Mouse (Mus musculus) forebrain, embryonic 13.5 days (tissue): ENCODE measurements at regions not wholly inside any gene's neighbourhood (a gene's known extent, or its start where the extent isn't known, plus 50 kb on each side); places are given as distances from the start of the nearest gene placed in this dataset.
A peak's percentile ranks its signal among the peaks of the same experiment; 100 is the strongest.
"Not testable (repeated sequence)": the region's sequence is repeated elsewhere in the genome, so short reads cannot be mapped to it uniquely, and the experiment has no call there.

Source experiments
- ATAC-seq: fragments of 200-750 bp; cut with Nextera tagmentation; 2 replicates; pipeline ENCODE4 v1.8.0; 2017
- H3K27ac ChIP-seq: fragments of 300-500 bp; sonication (generic); 2 replicates; pipeline ENCODE4 v1.5.1; 2015; ENCODE audit warnings: inconsistent platforms, mild to moderate bottlenecking, moderate library complexity
- H3K27me3 ChIP-seq: fragments of 300-500 bp; sonication (generic); 2 replicates; pipeline ENCODE4 v1.6.1; 2015; ENCODE audit warnings: mild to moderate bottlenecking, inconsistent platforms
- H3K36me3 ChIP-seq: fragments of 300-500 bp; sonication (generic); 2 replicates; pipeline ENCODE4 v1.6.1; 2015; ENCODE audit warnings: mild to moderate bottlenecking, inconsistent platforms; ENCODE audit not compliant: poor library complexity, severe bottlenecking
- H3K4me1 ChIP-seq: fragments of 300-500 bp; sonication (generic); 2 replicates; pipeline ENCODE4 v1.6.1; 2015; ENCODE audit warnings: inconsistent platforms
- H3K4me2 ChIP-seq: fragments of 300-500 bp; sonication (generic); 2 replicates; pipeline ENCODE4 v1.6.1; 2015; ENCODE audit warnings: inconsistent platforms, mild to moderate bottlenecking, moderate library complexity
- H3K4me3 ChIP-seq: fragments of 300-500 bp; sonication (generic); 2 replicates; pipeline ENCODE4 v1.5.1; 2015; ENCODE audit warnings: mild to moderate bottlenecking, inconsistent platforms
- H3K9ac ChIP-seq: fragments of 300-500 bp; sonication (generic); 2 replicates; pipeline ENCODE4 v1.6.1; 2015; ENCODE audit warnings: mild to moderate bottlenecking, inconsistent platforms
- H3K9me3 ChIP-seq: fragments of 300-500 bp; sonication (generic); replicated peaks from 2 replicates; pipeline ENCODE4 v1.6.1; 2016; ENCODE audit warnings: inconsistent platforms
- whole genome bisulfite sequencing: fragments of 180-500 bp; shearing (Covaris S2); methylation state at CpG from one replicate; pipeline ENCODE4 v1.1.7; 2015; 5-methylcytosine and 5-hydroxymethylcytosine counted together

DNA sequence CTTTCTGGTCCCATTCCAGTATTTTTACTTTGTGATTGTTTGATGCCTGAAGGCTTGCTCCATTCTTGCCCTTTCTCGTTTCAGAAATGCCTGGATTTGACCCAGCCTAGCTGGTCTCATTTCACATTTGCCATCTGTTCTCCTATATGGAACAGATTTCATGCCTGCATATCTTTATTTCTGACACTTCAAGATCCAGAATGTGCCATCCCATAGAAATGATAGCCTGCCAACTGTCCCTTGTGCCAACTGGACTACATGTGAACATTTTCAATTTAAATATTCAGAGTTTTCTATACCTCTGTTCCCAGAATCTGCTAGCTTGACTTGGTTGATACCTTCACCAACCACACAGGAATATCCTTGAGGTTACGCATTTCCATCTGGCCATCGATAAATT, 669.0 kb downstream of the Fscb start:
- Histone ChIP-seq H3K9ac (no peak overlapping the region), H3K9me3 (no peaks in the 10 kb centered on the region), H3K4me1 (no peaks in the 10 kb centered on the region), H3K27me3 (no peaks in the 10 kb centered on the region), H3K4me3 (no peak overlapping the region), H3K27ac (no peak overlapping the region), H3K4me2 (no peak overlapping the region), H3K36me3 (no peaks in the 10 kb centered on the region)
- 91% methylated on average over 3 of the region's 3 CpGs for WGBS
- ATAC-seq: peak; percentile 65; the same call in 1 of the 2 replicates

DNA sequence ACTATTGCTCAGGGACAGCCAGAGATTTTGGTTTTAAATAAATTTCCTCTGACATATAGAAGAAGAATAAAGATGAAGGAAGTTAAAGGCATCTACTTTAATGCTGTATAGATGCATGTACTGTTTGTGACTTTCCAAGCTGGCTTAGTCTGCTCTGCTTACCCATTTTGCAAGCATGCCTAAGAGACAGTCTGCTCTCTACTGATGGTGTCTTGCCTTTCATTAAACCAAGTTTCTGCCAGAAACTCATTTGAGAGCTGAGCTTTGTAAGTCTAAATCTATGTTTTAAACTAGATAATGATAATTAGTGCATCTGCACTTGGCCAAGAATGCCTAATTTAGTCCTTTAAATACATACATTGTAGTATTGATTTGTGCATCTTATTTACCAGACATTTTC, 670.5 kb downstream of the Fscb start:
- Histone ChIP-seq H3K4me2 (no peak overlapping the region), H3K27me3 (no peaks in the 10 kb centered on the region), H3K27ac (no peak overlapping the region), H3K4me3 (no peak overlapping the region), H3K9me3 (no peaks in the 10 kb centered on the region), H3K9ac (no peak overlapping the region), H3K36me3 (no peaks in the 10 kb centered on the region), H3K4me1 (no peaks in the 10 kb centered on the region)
- peak; percentile 72; the same call in 1 of the 2 replicates for ATAC-seq

DNA sequence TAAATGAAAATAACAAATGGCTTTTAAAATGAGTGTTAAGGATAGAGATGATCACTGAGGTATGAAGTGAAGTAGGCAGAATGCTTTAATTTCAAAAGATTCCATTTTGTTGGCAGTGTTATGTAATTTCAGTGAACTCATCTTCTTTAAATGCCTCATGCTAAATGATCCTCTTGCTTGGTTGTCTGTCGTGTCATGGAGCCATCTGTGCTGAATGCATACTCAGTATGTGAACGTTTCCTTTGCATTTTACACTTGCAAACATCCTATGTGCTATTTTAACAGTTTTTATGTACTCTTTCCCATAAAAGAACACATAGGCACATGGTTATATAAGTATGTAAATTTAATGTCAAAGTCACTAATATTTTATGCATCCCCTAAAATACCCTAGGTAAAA, 682.8 kb downstream of the Fscb start:
- Histone ChIP-seq H3K4me3 (no peak overlapping the region), H3K27me3 (no peaks in the 10 kb centered on the region), H3K27ac (no peak overlapping the region), H3K4me1 (no peaks in the 10 kb centered on the region), H3K9me3 (no peaks in the 10 kb centered on the region), H3K9ac (no peak overlapping the region), H3K36me3 (no peaks in the 10 kb centered on the region), H3K4me2 (no peak overlapping the region)
- ATAC-seq: peak; percentile 38; the same call in 1 of the 2 replicates
- WGBS: 67% methylated on average over 2 of the region's 2 CpGs

DNA sequence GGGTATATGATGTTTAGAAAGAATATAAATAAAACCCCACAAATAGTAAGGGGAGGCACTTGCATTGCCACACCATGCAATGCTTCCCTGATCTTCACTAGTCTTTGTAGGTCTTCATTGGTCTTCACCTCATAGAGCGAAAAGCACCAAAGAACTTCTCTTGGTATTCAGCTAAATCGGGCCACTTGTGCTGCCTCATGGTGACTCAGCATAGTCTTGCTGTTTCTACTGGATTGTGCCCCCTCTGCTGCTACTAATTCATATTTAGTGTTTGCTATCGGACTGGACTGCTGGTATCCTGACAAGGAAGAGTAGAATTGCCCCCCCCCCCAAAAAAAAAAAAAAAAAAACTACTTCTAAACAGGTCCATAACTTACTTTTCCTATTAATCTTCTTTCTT, 696.6 kb downstream of the Fscb start:
- Histone ChIP-seq H3K4me1 (no peaks in the 10 kb centered on the region), H3K4me3 (no peak overlapping the region), H3K27ac (no peak overlapping the region), H3K4me2 (no peak overlapping the region), H3K36me3 (no peaks in the 10 kb centered on the region), H3K9ac (no peak overlapping the region), H3K27me3 (no peaks in the 10 kb centered on the region), H3K9me3 (no peaks in the 10 kb centered on the region)
- WGBS: 86% methylated on average over 3 of the region's 3 CpGs
- ATAC-seq: no peak

DNA sequence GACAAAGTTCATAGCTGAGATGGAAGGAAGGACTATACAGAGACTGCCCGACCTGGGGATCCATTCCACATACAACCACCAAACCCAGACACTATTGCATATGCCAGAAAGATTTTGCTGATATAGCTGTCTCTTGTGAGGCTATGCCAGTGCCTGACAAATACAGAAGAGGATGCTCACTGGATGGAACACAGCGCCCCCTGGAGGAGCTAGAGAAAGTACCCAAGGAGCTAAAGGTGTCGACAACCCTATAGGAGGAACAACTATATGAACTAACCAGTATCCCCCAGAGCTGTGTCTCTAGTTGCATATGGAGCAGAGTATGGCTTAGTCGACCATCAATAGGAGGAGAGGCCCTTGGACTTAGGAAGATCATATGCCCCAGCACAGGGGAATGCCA, 713.4 kb downstream of the Fscb start:
- not testable (repeated sequence) for H3K9ac ChIP-seq, ATAC-seq, H3K27ac ChIP-seq, H3K36me3 ChIP-seq, H3K4me1 ChIP-seq, H3K4me3 ChIP-seq, H3K27me3 ChIP-seq, H3K4me2 ChIP-seq, H3K9me3 ChIP-seq
- WGBS: 58% methylated on average over 4 of the region's 4 CpGs
